Mouse (Mus musculus) heart, adult 8-10 months (tissue): Measurements from ENCODE around the gene Ddx5. TPM values are rescaled to one million over a fixed set of nuclear protein-coding genes. Genes with fewer than 3 reads are reported as not detected.

Experiments used
- microRNA-seq: library from miRNA; unstranded; fragments of <30 nt; microRNA quantifications from one replicate; pipeline ENCODE4 v1.2.0, GENCODE M21; 2022
- total RNA-seq, 4 experiments: library from RNA; stranded (reverse); gene quantifications; 2 replicates each; pipeline ENCODE4 v1.2.4; 2022

The Ddx5 gene
- total RNA-seq, 4 experiments from 2014 or later, result 247 to 395 (median 323) TPM

Small RNA genes lying within 50 kb of the gene (microRNA-seq; reads per million reads assigned to microRNA genes)
- gene Gm25994 (not detected), gene Mir3064 (14.6 reads per million, percentile 33 among the genes with 10 or more reads in this experiment)

Other genes with a start within 250 kb of the Ddx5 start
- gene Tex2, start 175.8 kb downstream of the Ddx5 start, total RNA-seq, result 10 to 100 TPM; 37.9 to 56.9 (median 45.0) TPM
- gene Pecam1, start 38.6 kb downstream of the Ddx5 start, total RNA-seq, result 100 to 1,000 TPM in 3 of 4 experiments, 10 to 100 TPM in 1; 97.3 to 119 (median 109) TPM
- gene Milr1, start 38.0 kb downstream of the Ddx5 start, total RNA-seq, result 1 to 10 TPM in 1 of 4 experiments, under 1 TPM in 3; 0.22 to 1.5 (median 0.74) TPM
- gene Polg2, start 9.6 kb downstream of the Ddx5 start, total RNA-seq, result 1 to 10 TPM; 4.2 to 4.9 (median 4.6) TPM
- gene Cep95, start 67 bp upstream of the Ddx5 start, total RNA-seq, result 1 to 10 TPM; 3.3 to 6.1 (median 5.3) TPM
- gene Smurf2, start 131.5 kb upstream of the Ddx5 start, total RNA-seq, result 10 to 100 TPM; 34.0 to 40.3 (median 37.2) TPM
- gene Kpna2, start 210.4 kb upstream of the Ddx5 start, total RNA-seq, result 10 to 100 TPM; 53.9 to 86.8 (median 74.8) TPM
- gene 1810010H24Rik, start 236.5 kb upstream of the Ddx5 start, total RNA-seq, result 1 to 10 TPM; 1.7 to 2.7 (median 2.1) TPM